In the genomic region with DNA sequence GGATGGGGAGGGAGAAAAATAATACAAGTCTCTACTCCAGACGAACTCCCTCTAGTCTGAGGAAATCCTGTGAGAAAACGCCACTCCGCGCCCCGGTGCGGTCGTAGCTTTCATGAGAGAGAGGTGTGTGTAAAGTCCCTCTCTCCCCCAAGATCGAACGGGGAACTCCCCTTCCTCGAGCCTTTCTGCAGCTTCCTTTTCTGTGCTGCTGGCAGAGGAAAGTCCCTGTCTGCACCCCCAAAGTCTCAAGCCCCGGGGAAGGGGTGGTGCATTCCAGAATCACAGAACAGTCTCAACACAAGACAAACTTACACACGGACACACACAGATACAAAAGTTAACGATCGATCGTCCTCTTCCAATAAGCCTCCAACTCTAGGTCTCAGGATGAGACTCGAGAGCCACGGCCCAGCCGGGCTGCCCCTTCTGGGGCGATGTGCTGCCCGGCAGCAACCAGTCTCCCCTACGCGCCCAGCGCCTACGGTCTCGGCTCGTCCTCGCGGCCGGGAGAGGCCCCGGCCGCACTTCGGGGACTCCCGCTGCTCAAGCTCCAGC, we compare ENCODE assay signal across 8 mouse cellular contexts. TPM values are rescaled to one million over a fixed set of nuclear protein-coding genes. Genes with fewer than 3 reads are reported as not detected.
DNase-seq lines count a peak whose midpoint lies in the region; ATAC-seq and TF ChIP-seq lines count a peak whose summit lies in the region.

No protein-coding gene starts in this region.

- WGBS in cerebellum, adult 2 months = 1% methylated on average over 33 of the region's 33 CpGs
- under 1% methylated on average over 33 of the region's 33 CpGs for WGBS in limb, embryonic 15.5 days
- 0% methylated on average over 33 of the region's 33 CpGs for WGBS in midbrain, embryonic 16.5 days

- no peak for TF ChIP-seq POLR2A in cerebellum, adult 2 months (IDR thresholded peaks at IDR 0.05; ENCODE audit: borderline replicate concordance, insufficient read depth, low read length)
- peak; percentile 50 for TF ChIP-seq POLR2A in embryonic fibroblast, embryonic 13.5 days (IDR thresholded peaks at IDR 0.05; ENCODE audit: low read depth, low read length)

- peak overlapping the region; percentile 98 for H3K9ac ChIP-seq in limb, embryonic 15.5 days
- H3K9ac ChIP-seq in midbrain, embryonic 16.5 days (ENCODE audit: low read depth, low read length) = peak overlapping the region; percentile 99

- no peak for TF ChIP-seq CTCF in cerebellum, adult 2 months (IDR thresholded peaks at IDR 0.05; ENCODE audit: borderline replicate concordance, insufficient read depth, low read depth, low read length)
- TF ChIP-seq CTCF in embryonic fibroblast, embryonic 13.5 days (IDR thresholded peaks at IDR 0.05; ENCODE audit: borderline replicate concordance, insufficient read depth, low read length) = no peak

- peak overlapping the region; percentile 36; the same call in 1 of the 2 replicates for H3K27ac ChIP-seq in cerebellum, adult 2 months (ENCODE audit: insufficient read depth, low read length)
- H3K27ac ChIP-seq in embryonic fibroblast, embryonic 13.5 days (ENCODE audit: insufficient read depth, low read length) = peak overlapping the region; percentile 79
- peak overlapping the region; percentile 88 for H3K27ac ChIP-seq in limb, embryonic 15.5 days
- peak overlapping the region; percentile 91 for H3K27ac ChIP-seq in midbrain, embryonic 16.5 days (ENCODE audit: low read length)

- DNase-seq in cerebellum, adult 2 months = no peak
- DNase-seq in cerebellum, adult 11-12 months = no peak
- DNase-seq in MN1 (ENCODE audit: low spot score) = peak; percentile 67
- peak; percentile 50 to 51 for DNase-seq in heart, postnatal 14 days
- peak; percentile 57 for DNase-seq in testis, postnatal 10 days (ENCODE audit: low spot score)

- peak overlapping the region; percentile 79 for H3K4me2 ChIP-seq in limb, embryonic 15.5 days
- H3K4me2 ChIP-seq in midbrain, embryonic 16.5 days (ENCODE audit: low read length) = peak overlapping the region; percentile 53

- 0 out of 2 replicates have a peak, but pooled peaks have one; percentile 11 for ATAC-seq in limb, embryonic 15.5 days (ENCODE audit: insufficient number of reproducible peaks, low FRiP score, low TSS enrichment, low read depth)
- ATAC-seq in midbrain, embryonic 16.5 days = no peak

- H3K27me3 ChIP-seq in cerebellum, adult 2 months (ENCODE audit: control insufficient read depth, insufficient read depth, low read length) = no peaks in the 10 kb centered on the region
- no peaks in the 10 kb centered on the region for H3K27me3 ChIP-seq in limb, embryonic 15.5 days
- H3K27me3 ChIP-seq in midbrain, embryonic 16.5 days (ENCODE audit: control insufficient read depth, insufficient read depth, low read depth, low read length) = no peaks in the 10 kb centered on the region

- no peaks in the 10 kb centered on the region for H3K9me3 ChIP-seq in limb, embryonic 15.5 days
- H3K9me3 ChIP-seq in midbrain, embryonic 16.5 days (replicated peaks; ENCODE audit: control insufficient read depth, low read length, poor library complexity, severe bottlenecking) = no peaks in the 10 kb centered on the region

- peak overlapping the region; percentile 85 for H3K4me3 ChIP-seq in cerebellum, adult 2 months (replicated peaks; ENCODE audit: insufficient read depth, low read depth, low read length)
- peak overlapping the region; percentile 90 for H3K4me3 ChIP-seq in embryonic fibroblast, embryonic 13.5 days (ENCODE audit: insufficient read depth, low read length)
- peak overlapping the region; percentile 93 for H3K4me3 ChIP-seq in limb, embryonic 15.5 days
- H3K4me3 ChIP-seq in midbrain, embryonic 16.5 days (ENCODE audit: low read depth, low read length) = peak overlapping the region; percentile 96

- intact Hi-C loops in heart, postnatal 14 days (cut with DNase I) = loop anchor here (1.0 to 5.0 kb wide), 5 partner anchors 15 to 119 kb away; partner anchors contain the start of gene Stx6

- H3K4me1 ChIP-seq in cerebellum, adult 2 months (ENCODE audit: control insufficient read depth, insufficient read depth, low read length) = peaks cover 4% of the 10 kb centered on the region
- H3K4me1 ChIP-seq in embryonic fibroblast, embryonic 13.5 days (ENCODE audit: control insufficient read depth, insufficient read depth, low read length) = peaks cover 10% of the 10 kb centered on the region
- peaks cover 26% of the 10 kb centered on the region for H3K4me1 ChIP-seq in limb, embryonic 15.5 days
- H3K4me1 ChIP-seq in midbrain, embryonic 16.5 days (ENCODE audit: control insufficient read depth, insufficient read depth, low read length) = peaks cover 33% of the 10 kb centered on the region

- no peaks in the 10 kb centered on the region for H3K36me3 ChIP-seq in limb, embryonic 15.5 days
- H3K36me3 ChIP-seq in midbrain, embryonic 16.5 days (ENCODE audit: control insufficient read depth, insufficient read depth, low read length) = no peaks in the 10 kb centered on the region

RNA-seq across cellular contexts. Expression of gene Ier5, which starts 1.4 kb away (rescaled TPM):
- 13.0 and 13.7 TPM in 2 replicates for polyA plus RNA-seq in cerebellum, adult 2 months (2012; rRNA removed)
- polyA plus RNA-seq in embryonic fibroblast, embryonic 13.5 days (2011; ENCODE audit: insufficient read length, low read depth, missing spikeins) = 37.2 and 48.4 TPM in 2 replicates
- 10 to 100 TPM; 13.6 to 15.4 TPM for total RNA-seq in heart, postnatal 14 days (2021)
- polyA plus RNA-seq in limb, embryonic 15.5 days (2015; fragmentation: Nextera tagmentation; extraction: Ambion mirVana) = 5.5 and 7.1 TPM in 2 replicates
- polyA plus RNA-seq in midbrain, embryonic 16.5 days (2015; fragmentation: Nextera tagmentation; extraction: Ambion mirVana) = 4.8 and 4.9 TPM in 2 replicates

RNA-seq across cellular contexts. Expression of gene Mr1, which starts 48.6 kb away (rescaled TPM):
- 4.0 and 4.6 TPM in 2 replicates for polyA plus RNA-seq in cerebellum, adult 2 months (2012; rRNA removed)
- 13.4 and 13.8 TPM in 2 replicates for polyA plus RNA-seq in embryonic fibroblast, embryonic 13.5 days (2011; ENCODE audit: insufficient read length, low read depth, missing spikeins)
- 1 to 10 TPM; 8.1 to 9.2 TPM for total RNA-seq in heart, postnatal 14 days (2021)
- 9.6 and 10.5 TPM in 2 replicates for polyA plus RNA-seq in limb, embryonic 15.5 days (2015; fragmentation: Nextera tagmentation; extraction: Ambion mirVana)
- 1.3 and 1.6 TPM in 2 replicates for polyA plus RNA-seq in midbrain, embryonic 16.5 days (2015; fragmentation: Nextera tagmentation; extraction: Ambion mirVana)

Comparison
In these comparisons a context has a peak if more than half of its experiments do, and no peak if none do; other contexts are left out.
1. DNase-seq: peak in MN1 (single experiment), heart, postnatal 14 days (2 of 2) and testis, postnatal 10 days (single experiment); none in cerebellum, adult 2 months (0 of 2) and cerebellum, adult 11-12 months (single experiment).
2. H3K27ac ChIP-seq: peak in every context shown above with its lines; median percentile 91 in midbrain, embryonic 16.5 days; 88 in limb, embryonic 15.5 days; 79 in embryonic fibroblast, embryonic 13.5 days; 36 in cerebellum, adult 2 months.
3. Peak in every context shown above with its lines, with median percentiles within 50 percentile points of each other: H3K4me3 ChIP-seq.